Mouse (Mus musculus): ENCODE data around the gene Smug1. TPM values are rescaled to one million over a fixed set of nuclear protein-coding genes. Genes with fewer than 3 reads are reported as not detected.
A peak's percentile ranks its signal among the peaks of the same experiment; 100 is the strongest.

Gene Smug1
- polyA plus RNA-seq, 1 experiment from 2014 or later = 14.9 TPM

GRCm38 (mm10) chr15:103182166-103182790 is 15.4 kb upstream of the Smug1 start:
- ATAC-seq (ENCODE audit: low read depth) (peak; percentile 50), DNase-seq (ENCODE audit: low spot score) (peak; percentile 78)
- H3K4me1 ChIP-seq (ENCODE audit: control insufficient read depth, insufficient read depth, low read length) = peaks cover 8% of the 10 kb centered on the region; the same call in 1 of the 2 replicates
- WGBS = 0% methylated on average over 9 of the region's 48 CpGs
- H3K36me3 ChIP-seq (ENCODE audit: control insufficient read depth, insufficient read depth, low read length) = no peaks in the 10 kb centered on the region
- H3K27ac ChIP-seq (replicated peaks; ENCODE audit: low read depth, low read length) = no peak overlapping the region
- peak overlapping the region; percentile 25; the same call in 1 of the 2 replicates for H3K9ac ChIP-seq (ENCODE audit: low read depth, low read length)
- peak overlapping the region; percentile 31 for H3K4me3 ChIP-seq (ENCODE audit: low read depth, low read length)
- H3K4me2 ChIP-seq (ENCODE audit: low read depth, low read length) = peak overlapping the region; percentile 62
- H3K27me3 ChIP-seq (replicated peaks; ENCODE audit: control insufficient read depth, insufficient read depth, low read length) = peaks cover 45% of the 10 kb centered on the region
- no peaks in the 10 kb centered on the region for H3K9me3 ChIP-seq (ENCODE audit: control insufficient read depth, low read length)

DNA sequence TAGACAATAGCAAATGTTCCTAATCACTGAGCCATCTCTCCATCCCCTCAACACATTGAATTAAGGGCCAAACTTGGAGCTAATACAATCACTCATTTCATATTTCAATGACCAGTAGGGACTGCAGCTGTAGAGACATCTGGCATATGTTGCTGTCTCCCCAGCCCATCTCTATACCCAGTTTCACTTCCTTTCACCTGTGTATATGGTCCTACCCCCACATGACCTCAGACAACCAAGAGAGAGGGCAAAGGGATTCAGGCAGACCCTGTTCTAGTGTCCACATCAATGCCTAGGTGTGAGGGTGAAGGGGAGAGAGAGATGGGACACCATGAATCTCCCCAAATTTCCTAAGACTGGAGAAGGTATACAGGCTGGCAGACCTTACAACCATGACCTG is 13.5 kb upstream of the Smug1 start:
- no peaks in the 10 kb centered on the region for H3K36me3 ChIP-seq (ENCODE audit: control insufficient read depth, insufficient read depth, low read length)
- H3K4me3 ChIP-seq (ENCODE audit: low read depth, low read length) = no peak overlapping the region
- H3K9me3 ChIP-seq (ENCODE audit: control insufficient read depth, low read length) = no peaks in the 10 kb centered on the region
- no peak for ATAC-seq (ENCODE audit: low read depth)
- H3K4me1 ChIP-seq (ENCODE audit: control insufficient read depth, insufficient read depth, low read length) = peaks cover 8% of the 10 kb centered on the region; the same call in 1 of the 2 replicates
- no peak overlapping the region for H3K9ac ChIP-seq (ENCODE audit: low read depth, low read length)
- H3K27me3 ChIP-seq (replicated peaks; ENCODE audit: control insufficient read depth, insufficient read depth, low read length) = peaks cover 62% of the 10 kb centered on the region
- H3K27ac ChIP-seq (replicated peaks; ENCODE audit: low read depth, low read length) = no peak overlapping the region
- H3K4me2 ChIP-seq (ENCODE audit: low read depth, low read length) = no peak overlapping the region
- no peak for DNase-seq (ENCODE audit: low spot score)

GRCm38 (mm10) chr15:103178767-103179166 is 11.9 kb upstream of the Smug1 start:
- no peak for DNase-seq (ENCODE audit: low spot score)

DNA sequence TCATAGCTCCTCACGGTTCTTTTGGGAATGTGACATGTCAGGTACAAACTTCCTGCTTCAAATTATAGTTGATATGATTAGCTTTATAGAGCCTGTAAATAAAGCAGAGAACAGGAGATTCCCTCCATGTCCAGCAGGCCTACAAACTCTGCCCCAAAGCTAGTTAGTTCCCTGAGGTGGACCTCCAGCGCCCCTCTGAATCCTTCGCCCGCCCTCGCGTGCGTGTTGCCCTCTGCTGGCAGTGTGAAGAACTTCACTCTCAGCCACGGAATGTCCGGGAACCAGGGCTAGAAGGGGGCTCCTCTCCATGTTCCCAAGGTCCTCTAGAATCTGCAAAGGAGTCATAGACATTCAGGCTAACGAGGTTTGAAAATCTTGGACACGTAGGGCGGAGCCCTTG is 11.2 kb upstream of the Smug1 start:
- ATAC-seq (ENCODE audit: low read depth) = no peak

More at GRCm38 (mm10) chr15:103178767-103179166, 11.9 kb upstream of the Smug1 start:
- Histone ChIP-seq H3K4me3 (ENCODE audit: low read depth, low read length) (no peak overlapping the region), H3K9ac (ENCODE audit: low read depth, low read length) (no peak overlapping the region), H3K4me2 (ENCODE audit: low read depth, low read length) (no peak overlapping the region), H3K9me3 (ENCODE audit: control insufficient read depth, low read length) (no peaks in the 10 kb centered on the region), H3K27ac (replicated peaks; ENCODE audit: low read depth, low read length) (no peak overlapping the region), H3K27me3 (replicated peaks; ENCODE audit: control insufficient read depth, insufficient read depth, low read length) (peaks cover 78% of the 10 kb centered on the region), H3K36me3 (ENCODE audit: control insufficient read depth, insufficient read depth, low read length) (no peaks in the 10 kb centered on the region), H3K4me1 (ENCODE audit: control insufficient read depth, insufficient read depth, low read length) (peaks cover 8% of the 10 kb centered on the region; the same call in 1 of the 2 replicates)
- ATAC-seq (ENCODE audit: low read depth) = no peak
- 60% methylated on average over 1 of the region's 1 CpGs for WGBS

DNA sequence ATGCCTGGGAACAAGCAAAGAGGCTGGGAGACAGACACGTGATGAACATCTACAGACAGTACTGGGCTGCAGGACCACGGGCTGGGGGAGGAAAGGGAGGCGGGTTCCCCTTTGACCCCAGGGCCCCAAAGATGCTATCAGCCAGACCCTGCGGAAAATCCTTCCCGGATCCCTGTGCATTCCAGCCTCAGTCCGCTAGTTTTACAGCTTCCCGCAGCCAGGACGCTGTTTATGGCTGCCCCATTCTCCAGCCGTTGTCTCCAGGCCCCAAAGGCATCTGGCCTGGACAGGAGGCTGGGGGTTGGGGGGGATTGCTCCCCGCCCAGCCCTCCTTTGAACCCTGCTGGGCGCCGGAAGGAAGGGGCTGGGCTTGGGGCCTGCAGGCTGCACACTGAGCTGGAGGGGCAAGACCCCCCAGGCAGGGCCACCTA is 10.7 kb upstream of the Smug1 start:
- H3K4me3 ChIP-seq (ENCODE audit: low read depth, low read length) = no peak overlapping the region
- H3K27ac ChIP-seq (replicated peaks; ENCODE audit: low read depth, low read length) = no peak overlapping the region
- no peak for DNase-seq (ENCODE audit: low spot score)
- peaks cover 83% of the 10 kb centered on the region for H3K27me3 ChIP-seq (replicated peaks; ENCODE audit: control insufficient read depth, insufficient read depth, low read length)
- no peaks in the 10 kb centered on the region for H3K36me3 ChIP-seq (ENCODE audit: control insufficient read depth, insufficient read depth, low read length)
- no peak overlapping the region for H3K4me2 ChIP-seq (ENCODE audit: low read depth, low read length)
- no peak for ATAC-seq (ENCODE audit: low read depth)
- H3K4me1 ChIP-seq (ENCODE audit: control insufficient read depth, insufficient read depth, low read length) = 0 out of 2 replicates have a peak, but pooled peaks cover 4% of the 10 kb centered on the region
- 3% methylated on average over 11 of the region's 12 CpGs for WGBS
- H3K9me3 ChIP-seq (ENCODE audit: control insufficient read depth, low read length) = no peaks in the 10 kb centered on the region
- H3K9ac ChIP-seq (ENCODE audit: low read depth, low read length) = no peak overlapping the region

More for the DNA sequence above, 11.2 kb upstream of the Smug1 start:
- H3K4me3 ChIP-seq (ENCODE audit: low read depth, low read length) = no peak overlapping the region
- no peaks in the 10 kb centered on the region for H3K36me3 ChIP-seq (ENCODE audit: control insufficient read depth, insufficient read depth, low read length)
- no peaks in the 10 kb centered on the region for H3K9me3 ChIP-seq (ENCODE audit: control insufficient read depth, low read length)
- no peak overlapping the region for H3K27ac ChIP-seq (replicated peaks; ENCODE audit: low read depth, low read length)
- no peak overlapping the region for H3K9ac ChIP-seq (ENCODE audit: low read depth, low read length)
- 11% methylated on average over 12 of the region's 12 CpGs for WGBS
- no peak for DNase-seq (ENCODE audit: low spot score)
- no peak overlapping the region for H3K4me2 ChIP-seq (ENCODE audit: low read depth, low read length)
- peaks cover 8% of the 10 kb centered on the region; the same call in 1 of the 2 replicates for H3K4me1 ChIP-seq (ENCODE audit: control insufficient read depth, insufficient read depth, low read length)
- peaks cover 82% of the 10 kb centered on the region for H3K27me3 ChIP-seq (replicated peaks; ENCODE audit: control insufficient read depth, insufficient read depth, low read length)

- Histone ChIP-seq H3K9me3 (ENCODE audit: control insufficient read depth, low read length) (no peaks in the 10 kb centered on the region), H3K9ac (ENCODE audit: low read depth, low read length) (no peak overlapping the region), H3K36me3 (ENCODE audit: control insufficient read depth, insufficient read depth, low read length) (no peaks in the 10 kb centered on the region), H3K4me2 (ENCODE audit: low read depth, low read length) (0 out of 2 replicates have a peak overlapping the region, but pooled peaks have one; percentile 2), H3K27ac (replicated peaks; ENCODE audit: low read depth, low read length) (no peak overlapping the region), H3K27me3 (replicated peaks; ENCODE audit: control insufficient read depth, insufficient read depth, low read length) (peaks cover 88% of the 10 kb centered on the region), H3K4me3 (ENCODE audit: low read depth, low read length) (no peak overlapping the region), H3K4me1 (ENCODE audit: control insufficient read depth, insufficient read depth, low read length) (0 out of 2 replicates have a peak, but pooled peaks cover 4% of the 10 kb centered on the region)
- ATAC-seq (ENCODE audit: low read depth) (peak; percentile 68), DNase-seq (ENCODE audit: low spot score) (peak; percentile 81)
- 5% methylated on average over 18 of the region's 18 CpGs for WGBS
Observed at GRCm38 (mm10) chr15:103176874-103177421, 10.1 kb upstream of the Smug1 start.

GRCm38 (mm10) chr15:103173251-103173650 is 6.4 kb upstream of the Smug1 start:
- WGBS = 71% methylated on average over 5 of the region's 5 CpGs
- peaks cover 98% of the 10 kb centered on the region for H3K27me3 ChIP-seq (replicated peaks; ENCODE audit: control insufficient read depth, insufficient read depth, low read length)
- no peaks in the 10 kb centered on the region for H3K36me3 ChIP-seq (ENCODE audit: control insufficient read depth, insufficient read depth, low read length)
- no peaks in the 10 kb centered on the region for H3K9me3 ChIP-seq (ENCODE audit: control insufficient read depth, low read length)
- no peak overlapping the region for H3K9ac ChIP-seq (ENCODE audit: low read depth, low read length)
- H3K4me2 ChIP-seq (ENCODE audit: low read depth, low read length) = no peak overlapping the region
- no peak overlapping the region for H3K27ac ChIP-seq (replicated peaks; ENCODE audit: low read depth, low read length)
- ATAC-seq (ENCODE audit: low read depth) = no peak
- H3K4me1 ChIP-seq (ENCODE audit: control insufficient read depth, insufficient read depth, low read length) = peaks cover 14% of the 10 kb centered on the region; the same call in 1 of the 2 replicates
- H3K4me3 ChIP-seq (ENCODE audit: low read depth, low read length) = no peak overlapping the region
- no peak for DNase-seq (ENCODE audit: low spot score)

DNA sequence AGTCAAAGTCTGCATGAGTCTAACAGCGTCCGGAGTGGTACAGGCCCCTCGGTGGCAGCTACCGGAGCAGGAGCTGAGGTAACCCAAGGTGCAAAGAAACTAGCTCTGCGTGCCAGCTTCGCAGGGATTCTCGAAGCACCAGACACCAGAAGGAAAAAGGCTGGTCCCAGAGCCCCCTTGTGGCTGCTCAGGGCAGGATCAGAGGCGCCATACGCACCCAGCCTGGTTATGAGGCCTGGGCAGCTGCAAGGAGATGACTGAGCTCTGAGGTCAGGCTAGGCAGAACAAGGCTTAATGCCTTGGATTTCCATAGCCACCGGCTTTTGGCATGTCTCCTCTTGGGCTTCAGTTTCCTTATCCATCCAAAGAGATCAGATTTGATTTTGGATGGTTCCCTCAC is 5.6 kb upstream of the Smug1 start:
- H3K4me3 ChIP-seq (ENCODE audit: low read depth, low read length) = no peak overlapping the region
- no peak overlapping the region for H3K4me2 ChIP-seq (ENCODE audit: low read depth, low read length)
- H3K27ac ChIP-seq (replicated peaks; ENCODE audit: low read depth, low read length) = no peak overlapping the region
- WGBS = 2% methylated on average over 9 of the region's 10 CpGs
- peaks cover 12% of the 10 kb centered on the region; the same call in 1 of the 2 replicates for H3K4me1 ChIP-seq (ENCODE audit: control insufficient read depth, insufficient read depth, low read length)
- DNase-seq (ENCODE audit: low spot score) (peak; percentile 79), ATAC-seq (ENCODE audit: low read depth) (peak; percentile 48; the same call in 1 of the 2 replicates)
- H3K27me3 ChIP-seq (replicated peaks; ENCODE audit: control insufficient read depth, insufficient read depth, low read length) = peaks cover 98% of the 10 kb centered on the region
- no peaks in the 10 kb centered on the region for H3K9me3 ChIP-seq (ENCODE audit: control insufficient read depth, low read length)
- H3K36me3 ChIP-seq (ENCODE audit: control insufficient read depth, insufficient read depth, low read length) = no peaks in the 10 kb centered on the region
- H3K9ac ChIP-seq (ENCODE audit: low read depth, low read length) = no peak overlapping the region

Data from embryonic facial prominence, embryonic 14.5 days (tissue).